Mouse (Mus musculus): ENCODE results near the gene Scarf1. TPM values are rescaled to one million over a fixed set of nuclear protein-coding genes. Genes with fewer than 3 reads are reported as not detected.

Scarf1 gene
- 4.2 TPM in 2 replicates for polyA plus RNA-seq (2014; fragmentation: Nextera tagmentation; extraction: Ambion mirVana)

DNA sequence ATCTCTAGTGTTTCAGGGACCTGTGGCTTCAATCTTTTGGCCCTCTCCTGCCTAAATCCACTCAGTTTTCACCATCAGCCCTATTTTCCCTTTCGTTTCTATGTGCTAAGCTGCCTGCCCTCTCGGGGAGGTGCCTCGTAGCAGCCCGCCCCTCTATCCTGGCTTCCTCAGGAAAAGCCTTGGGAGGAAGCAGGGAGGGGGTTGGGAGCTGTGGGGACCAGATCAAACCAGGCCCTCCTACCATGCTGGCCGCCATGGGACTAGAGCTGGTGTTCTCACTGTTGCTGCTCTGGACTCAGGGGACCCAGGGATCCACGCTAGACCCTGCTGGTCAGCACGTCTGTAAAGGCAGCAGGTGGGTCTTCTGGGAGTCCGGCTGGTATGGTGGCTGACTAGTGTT, at the start of gene Scarf1:
Scarf1 (plus strand) TSS at position 205 of the 400 bp plus-strand sequence.
- Histone ChIP-seq H3K27ac (ENCODE audit: low read depth, low read length) (no peak within 1 kb of the TSS), H3K4me3 (ENCODE audit: low read depth, low read length) (no peak within 1 kb of the TSS), H3K36me3 (ENCODE audit: control insufficient read depth, insufficient read depth, low read length) (peaks cover 1% of the 10 kb centered on the region; the same call in 1 of the 2 replicates), H3K4me1 (replicated peaks; ENCODE audit: control insufficient read depth, insufficient read depth, low read length) (peaks cover 6% of the 10 kb centered on the region; the same call in 1 of the 2 replicates), H3K9me3 (ENCODE audit: control insufficient read depth, low read length) (no peaks in the 10 kb centered on the region), H3K27me3 (ENCODE audit: control insufficient read depth, insufficient read depth, low read length) (no peaks in the 10 kb centered on the region), H3K9ac (ENCODE audit: low read length) (no peak within 1 kb of the TSS), H3K4me2 (ENCODE audit: low read depth, low read length, severe bottlenecking) (no peak within 1 kb of the TSS)
- no peak for ATAC-seq (replicated peaks; ENCODE audit: low FRiP score)
- DNase-seq (ENCODE audit: low spot score): no peak
- 58% methylated on average over 8 of the region's 8 CpGs for WGBS

DNA sequence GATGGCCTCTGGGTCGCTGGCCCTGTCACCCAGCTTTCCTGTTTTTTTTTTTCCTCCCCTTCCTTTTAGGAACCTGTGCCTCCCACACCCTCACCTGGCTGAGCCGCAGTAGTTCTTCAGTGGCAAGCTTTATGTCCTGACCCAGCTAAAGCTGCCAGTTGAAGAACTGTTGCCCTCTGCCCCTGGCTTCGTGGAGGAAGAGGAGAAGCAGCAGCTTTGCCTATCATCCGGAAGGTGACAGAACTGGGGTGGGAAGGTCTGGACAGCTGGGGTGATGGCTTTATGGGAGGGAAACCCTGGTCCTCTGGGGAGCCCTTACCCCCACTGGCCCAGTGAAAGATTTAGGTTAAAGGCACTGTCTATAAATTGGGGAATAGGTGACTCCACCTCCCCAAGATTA, 49.7 kb upstream of the Scarf1 start:
- DNase-seq (ENCODE audit: low spot score) (no peak), ATAC-seq (replicated peaks; ENCODE audit: low FRiP score) (no peak)
- H3K9ac ChIP-seq (ENCODE audit: low read length): no peak overlapping the region
- H3K4me1 ChIP-seq (replicated peaks; ENCODE audit: control insufficient read depth, insufficient read depth, low read length): peaks cover 17% of the 10 kb centered on the region
- H3K9me3 ChIP-seq (ENCODE audit: control insufficient read depth, low read length): no peaks in the 10 kb centered on the region
- no peak overlapping the region for H3K27ac ChIP-seq (ENCODE audit: low read depth, low read length)
- H3K4me3 ChIP-seq (ENCODE audit: low read depth, low read length): no peak overlapping the region
- 87% methylated on average over 4 of the region's 4 CpGs for whole genome bisulfite sequencing
- H3K36me3 ChIP-seq (ENCODE audit: control insufficient read depth, insufficient read depth, low read length): no peaks in the 10 kb centered on the region
- H3K27me3 ChIP-seq (ENCODE audit: control insufficient read depth, insufficient read depth, low read length): no peaks in the 10 kb centered on the region
- H3K4me2 ChIP-seq (ENCODE audit: low read depth, low read length, severe bottlenecking): no peak overlapping the region

DNA sequence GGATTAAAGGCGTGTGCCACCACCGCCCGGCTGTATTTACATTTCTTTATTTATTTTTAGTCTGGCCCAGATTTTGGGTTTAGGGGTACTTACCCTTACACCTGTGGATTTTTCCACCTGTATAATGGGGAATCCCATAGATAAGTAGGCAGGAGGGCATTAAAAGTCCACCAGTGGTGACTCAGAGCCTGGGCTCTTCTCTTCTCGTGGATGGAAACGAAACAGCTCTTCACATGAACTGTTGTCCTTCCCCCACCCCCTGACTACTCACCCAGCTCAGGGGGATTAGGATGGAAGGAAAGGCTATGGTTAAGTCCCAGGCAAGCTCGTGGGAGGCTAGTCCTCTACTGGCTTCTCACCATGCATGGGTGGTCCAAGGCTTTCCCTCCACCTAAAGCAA, 48.9 kb upstream of the Scarf1 start:
- Histone ChIP-seq H3K27me3 (ENCODE audit: control insufficient read depth, insufficient read depth, low read length) (no peaks in the 10 kb centered on the region), H3K4me1 (replicated peaks; ENCODE audit: control insufficient read depth, insufficient read depth, low read length) (peaks cover 17% of the 10 kb centered on the region), H3K27ac (ENCODE audit: low read depth, low read length) (no peak overlapping the region), H3K4me3 (ENCODE audit: low read depth, low read length) (no peak overlapping the region), H3K4me2 (ENCODE audit: low read depth, low read length, severe bottlenecking) (no peak overlapping the region), H3K9ac (ENCODE audit: low read length) (no peak overlapping the region), H3K9me3 (ENCODE audit: control insufficient read depth, low read length) (no peaks in the 10 kb centered on the region), H3K36me3 (ENCODE audit: control insufficient read depth, insufficient read depth, low read length) (no peaks in the 10 kb centered on the region)
- ATAC-seq (replicated peaks; ENCODE audit: low FRiP score): no peak
- no peak for DNase-seq (ENCODE audit: low spot score)
- 87% methylated on average over 6 of the region's 6 CpGs for WGBS

- ATAC-seq (replicated peaks; ENCODE audit: low FRiP score): no peak
These were observed 48.3 kb upstream of the Scarf1 start for GRCm38 (mm10) chr11:75465051-75465450.

DNA sequence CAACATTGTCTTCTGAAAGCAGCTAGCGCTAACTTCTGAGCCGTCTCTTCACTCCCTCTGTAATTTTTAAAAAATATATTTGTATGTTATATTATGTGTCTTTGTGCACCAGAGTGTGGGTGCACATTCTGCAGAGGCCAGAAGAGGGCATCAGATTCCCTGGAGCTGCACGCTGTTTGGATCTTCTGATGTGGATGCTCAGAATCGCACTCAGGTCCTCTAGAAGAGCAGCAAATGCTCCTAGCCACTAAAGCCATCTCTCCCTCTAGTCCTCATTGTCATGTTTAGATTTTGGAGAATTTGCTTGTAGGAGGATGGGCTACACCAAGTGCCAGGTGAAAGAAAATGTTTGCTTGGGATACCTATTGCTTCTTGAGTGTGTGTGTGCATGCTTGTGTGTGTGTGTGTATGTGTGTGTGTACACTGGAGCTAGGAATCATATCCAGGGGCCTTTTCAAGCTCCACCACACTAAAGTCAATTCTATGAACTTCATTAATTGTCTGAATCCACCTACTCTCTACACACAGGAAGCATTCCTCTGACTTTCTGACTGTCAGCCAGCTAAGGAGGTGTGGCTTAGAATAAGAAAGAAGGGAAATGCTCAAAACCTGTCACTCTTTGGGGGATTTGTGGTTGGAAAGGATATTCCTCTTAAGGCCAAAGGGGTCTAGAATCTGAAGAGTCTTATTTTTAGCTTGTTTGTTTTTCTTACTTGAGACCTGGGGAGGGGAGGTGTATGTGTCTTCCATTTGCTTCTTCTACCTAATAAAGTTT, 46.4 kb upstream of the Scarf1 start:
- peaks cover 14% of the 10 kb centered on the region for H3K4me1 ChIP-seq (replicated peaks; ENCODE audit: control insufficient read depth, insufficient read depth, low read length)
- over 99% methylated on average over 4 of the region's 4 CpGs for WGBS
- no peak for ATAC-seq (replicated peaks; ENCODE audit: low FRiP score)
- H3K9me3 ChIP-seq (ENCODE audit: control insufficient read depth, low read length): no peaks in the 10 kb centered on the region
- no peak overlapping the region for H3K9ac ChIP-seq (ENCODE audit: low read length)
- no peak for DNase-seq (ENCODE audit: low spot score)
- H3K4me2 ChIP-seq (ENCODE audit: low read depth, low read length, severe bottlenecking): no peak overlapping the region
- H3K27ac ChIP-seq (ENCODE audit: low read depth, low read length): no peak overlapping the region
- H3K27me3 ChIP-seq (ENCODE audit: control insufficient read depth, insufficient read depth, low read length): no peaks in the 10 kb centered on the region
- no peaks in the 10 kb centered on the region for H3K36me3 ChIP-seq (ENCODE audit: control insufficient read depth, insufficient read depth, low read length)
- no peak overlapping the region for H3K4me3 ChIP-seq (ENCODE audit: low read depth, low read length)

More at GRCm38 (mm10) chr11:75465051-75465450, 48.3 kb upstream of the Scarf1 start:
- Histone ChIP-seq H3K9me3 (ENCODE audit: control insufficient read depth, low read length) (no peaks in the 10 kb centered on the region), H3K27me3 (ENCODE audit: control insufficient read depth, insufficient read depth, low read length) (no peaks in the 10 kb centered on the region), H3K4me2 (ENCODE audit: low read depth, low read length, severe bottlenecking) (no peak overlapping the region), H3K9ac (ENCODE audit: low read length) (no peak overlapping the region), H3K4me3 (ENCODE audit: low read depth, low read length) (no peak overlapping the region), H3K27ac (ENCODE audit: low read depth, low read length) (no peak overlapping the region), H3K36me3 (ENCODE audit: control insufficient read depth, insufficient read depth, low read length) (no peaks in the 10 kb centered on the region), H3K4me1 (replicated peaks; ENCODE audit: control insufficient read depth, insufficient read depth, low read length) (peaks cover 17% of the 10 kb centered on the region)
- 81% methylated on average over 6 of the region's 6 CpGs for WGBS
- DNase-seq (ENCODE audit: low spot score): no peak

GRCm38 (mm10) chr11:75467512-75468215, 45.7 kb upstream of the Scarf1 start:
- ATAC-seq (replicated peaks; ENCODE audit: low FRiP score): peak; percentile 51; the same call in 1 of the 2 replicates

GRCm38 (mm10) chr11:75468410-75468809, 44.9 kb upstream of the Scarf1 start:
- 60% methylated on average over 7 of the region's 7 CpGs for WGBS
- H3K36me3 ChIP-seq (ENCODE audit: control insufficient read depth, insufficient read depth, low read length): no peaks in the 10 kb centered on the region
- DNase-seq (ENCODE audit: low spot score) (no peak), ATAC-seq (replicated peaks; ENCODE audit: low FRiP score) (no peak)
- H3K4me1 ChIP-seq (replicated peaks; ENCODE audit: control insufficient read depth, insufficient read depth, low read length): 0 out of 2 replicates have a peak, but pooled peaks cover 2% of the 10 kb centered on the region
- peak overlapping the region; percentile 65 for H3K4me2 ChIP-seq (ENCODE audit: low read depth, low read length, severe bottlenecking)
- H3K27ac ChIP-seq (ENCODE audit: low read depth, low read length): no peak overlapping the region
- H3K9ac ChIP-seq (ENCODE audit: low read length): peak overlapping the region; percentile 55; the same call in 1 of the 2 replicates
- no peaks in the 10 kb centered on the region for H3K9me3 ChIP-seq (ENCODE audit: control insufficient read depth, low read length)
- H3K27me3 ChIP-seq (ENCODE audit: control insufficient read depth, insufficient read depth, low read length): no peaks in the 10 kb centered on the region
- H3K4me3 ChIP-seq (ENCODE audit: low read depth, low read length): peak overlapping the region; percentile 25

More at GRCm38 (mm10) chr11:75467512-75468215, 45.7 kb upstream of the Scarf1 start:
- Histone ChIP-seq H3K4me1 (replicated peaks; ENCODE audit: control insufficient read depth, insufficient read depth, low read length) (peaks cover 7% of the 10 kb centered on the region; the same call in 1 of the 2 replicates), H3K36me3 (ENCODE audit: control insufficient read depth, insufficient read depth, low read length) (no peaks in the 10 kb centered on the region), H3K9ac (ENCODE audit: low read length) (peak overlapping the region; percentile 55), H3K27ac (ENCODE audit: low read depth, low read length) (no peak overlapping the region), H3K9me3 (ENCODE audit: control insufficient read depth, low read length) (no peaks in the 10 kb centered on the region), H3K4me2 (ENCODE audit: low read depth, low read length, severe bottlenecking) (peak overlapping the region; percentile 65), H3K4me3 (ENCODE audit: low read depth, low read length) (peak overlapping the region; percentile 25), H3K27me3 (ENCODE audit: control insufficient read depth, insufficient read depth, low read length) (no peaks in the 10 kb centered on the region)
- DNase-seq (ENCODE audit: low spot score): peak; percentile 64
- 19% methylated on average over 19 of the region's 19 CpGs for WGBS

DNA sequence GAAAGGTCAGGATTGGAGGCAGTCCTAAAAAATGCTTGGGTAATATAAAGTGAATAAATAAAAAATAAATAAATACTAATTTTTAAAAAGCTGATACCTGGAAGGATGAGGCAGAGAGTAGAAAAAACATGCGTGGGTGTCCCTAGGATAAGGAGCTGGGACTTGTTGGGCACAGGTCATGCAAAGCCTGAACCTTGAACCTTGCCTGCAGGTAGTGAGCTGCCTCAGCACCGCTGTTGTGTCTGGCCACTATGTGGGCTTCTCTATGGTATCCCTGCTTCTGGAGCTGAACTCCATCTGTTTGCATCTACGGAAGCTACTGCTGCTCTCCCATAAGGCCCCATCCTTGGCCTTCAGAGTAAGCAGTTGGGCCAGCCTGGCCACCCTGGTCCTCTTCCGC, 44.1 kb upstream of the Scarf1 start:
- Histone ChIP-seq H3K27ac (ENCODE audit: low read depth, low read length) (no peak overlapping the region), H3K4me3 (ENCODE audit: low read depth, low read length) (no peak overlapping the region), H3K27me3 (ENCODE audit: control insufficient read depth, insufficient read depth, low read length) (no peaks in the 10 kb centered on the region), H3K9me3 (ENCODE audit: control insufficient read depth, low read length) (no peaks in the 10 kb centered on the region), H3K4me2 (ENCODE audit: low read depth, low read length, severe bottlenecking) (no peak overlapping the region), H3K36me3 (ENCODE audit: control insufficient read depth, insufficient read depth, low read length) (no peaks in the 10 kb centered on the region), H3K9ac (ENCODE audit: low read length) (no peak overlapping the region), H3K4me1 (replicated peaks; ENCODE audit: control insufficient read depth, insufficient read depth, low read length) (0 out of 2 replicates have a peak, but pooled peaks cover 2% of the 10 kb centered on the region)
- DNase-seq (ENCODE audit: low spot score) (no peak), ATAC-seq (replicated peaks; ENCODE audit: low FRiP score) (no peak)
- WGBS: 89% methylated on average over 4 of the region's 4 CpGs

Data from forebrain, embryonic 11.5 days (tissue).